Comparison of ENCODE assay signal across 16 mouse cellular contexts in the genomic region with DNA sequence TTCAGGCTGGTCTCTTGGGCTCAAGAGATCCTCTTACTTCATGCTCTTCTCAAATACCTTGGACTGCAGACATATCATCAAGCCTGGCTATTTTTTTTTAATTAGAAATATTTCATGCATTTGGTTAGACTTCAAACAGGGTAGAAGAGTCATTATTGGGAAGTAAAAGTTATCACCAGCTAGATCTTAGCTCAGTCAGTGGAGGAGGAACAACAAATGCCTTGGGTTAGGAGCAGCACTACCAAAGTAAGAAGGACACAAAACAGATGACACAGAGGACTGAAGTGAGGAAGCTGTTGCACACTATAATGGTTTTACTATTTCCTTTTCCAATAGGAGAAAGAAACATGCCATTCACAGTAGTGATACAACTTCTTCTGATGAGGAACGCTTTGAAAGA.
"Had no signal": no experiment of that assay in that cellular context is flagged by ENCODE, and none has a peak within 500 bp of the region (broad histone marks: within the 10 kb centered on the region; RNA-seq: fewer than 3 reads in every experiment).

No protein-coding gene starts in this region.

- H3K4me1 ChIP-seq: neural tube, embryonic 13.5 days; neural tube, embryonic 15.5 days; stomach, embryonic 15.5 days had no signal

- H3K9ac ChIP-seq: neural tube, embryonic 13.5 days; neural tube, embryonic 15.5 days; stomach, embryonic 15.5 days had no signal

- H3K27me3 ChIP-seq: neural tube, embryonic 13.5 days; neural tube, embryonic 15.5 days; stomach, embryonic 15.5 days had no signal

- H3K9me3 ChIP-seq: neural tube, embryonic 13.5 days; neural tube, embryonic 15.5 days; stomach, embryonic 15.5 days had no signal

- H3K27ac ChIP-seq: neural tube, embryonic 13.5 days; neural tube, embryonic 15.5 days; stomach, embryonic 15.5 days; stomach, postnatal 0 days had no signal

- DNase-seq: retina, postnatal 1 day; right cerebral cortex, adult 18-20 months; right cerebral cortex, postnatal 14 days; right cerebral cortex, postnatal 25 days; right cerebral cortex, postnatal 4 days; spleen, adult 18-20 months; thymus, adult 18-20 months; thymus, adult 2 months; thymus, postnatal 14 days; thymus, postnatal 25 days; thymus, postnatal 36 days; thymus, postnatal 4 days had no signal

- H3K4me3 ChIP-seq: neural tube, embryonic 13.5 days; neural tube, embryonic 15.5 days; stomach, embryonic 15.5 days had no signal
